In the genomic region with DNA sequence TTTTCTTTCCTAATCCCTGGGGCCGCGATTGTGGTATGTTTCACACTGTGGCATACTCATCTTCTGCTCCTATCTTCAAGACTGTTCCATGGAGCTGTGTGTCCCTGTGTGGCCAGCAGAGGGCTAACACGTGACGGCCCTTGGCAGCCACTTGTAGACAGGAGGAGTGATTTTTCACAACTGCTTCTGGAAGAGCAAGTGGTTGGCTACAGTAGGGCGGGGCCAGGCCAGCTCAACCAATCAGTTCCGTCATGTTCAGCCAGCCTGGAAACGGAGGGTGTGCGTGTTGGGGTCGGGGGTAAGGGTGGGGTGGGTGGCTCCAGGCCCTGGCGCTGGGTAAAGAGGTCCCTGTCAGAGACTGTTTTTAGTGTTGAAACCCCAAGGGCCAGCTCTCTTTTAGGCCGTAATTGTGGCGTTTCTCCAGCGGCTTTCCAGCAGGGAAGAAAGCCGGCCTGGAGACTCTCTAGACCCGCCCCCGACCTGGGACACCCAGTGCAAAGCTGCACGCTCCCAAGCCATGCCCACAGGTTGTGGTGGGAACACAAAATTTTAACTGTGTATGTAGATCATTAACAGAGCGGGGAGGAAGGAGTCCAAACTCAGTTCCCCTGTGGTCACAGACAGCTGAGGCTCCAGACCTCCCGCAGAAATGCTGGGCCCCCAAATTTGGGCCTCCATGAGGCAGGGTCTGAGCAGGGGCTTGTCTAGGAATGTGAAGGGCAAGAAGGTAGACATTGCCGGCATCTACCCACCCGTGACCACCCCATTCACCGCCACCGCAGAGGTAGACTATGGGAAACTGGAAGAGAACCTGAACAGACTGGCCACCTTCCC, we compare ENCODE assay signal across 8 mouse cellular contexts. TPM values are rescaled to one million over a fixed set of nuclear protein-coding genes. Genes with fewer than 3 reads are reported as not detected.
A peak's percentile ranks its signal among the peaks of the same experiment; 100 is the strongest.
DNase-seq lines count a peak whose midpoint lies in the region; ATAC-seq and TF ChIP-seq lines count a peak whose summit lies in the region.

A gene (plus strand): TSS at position 342 of the 834 bp plus-strand sequence.

- intact Hi-C loops in left cerebral cortex, postnatal 4 days (cut with DNase I), result no loop called here

- TF ChIP-seq CTCF in hindbrain, postnatal 0 days (IDR thresholded peaks at IDR 0.05; ENCODE audit: low read depth), result peak; percentile 89

- DNase-seq in cerebellum, adult 18-20 months, result peak; percentile 53 to 57
- DNase-seq in cerebellum, adult 8-10 months, result no peak
- peak; percentile 75 for DNase-seq in gastrocnemius, postnatal 10 days
- DNase-seq in hindbrain, postnatal 0 days (ENCODE audit: low spot score), result peak; percentile 82
- peak; percentile 73 for DNase-seq in left cerebral cortex, postnatal 4 days
- DNase-seq in midbrain, embryonic 10.5 days (ENCODE audit: low spot score), result peak; percentile 80
- peak; percentile 34 to 58 for DNase-seq in spleen, postnatal 36 days (ENCODE audit: low spot score in 2 of 2)

- peaks cover 4% of the 10 kb centered on the region; the same call in 1 of the 2 replicates for H3K4me1 ChIP-seq in hindbrain, postnatal 0 days (ENCODE audit: insufficient read depth, low read length)
- H3K4me1 ChIP-seq in midbrain, embryonic 10.5 days, result peaks cover 10% of the 10 kb centered on the region

- H3K4me2 ChIP-seq in hindbrain, postnatal 0 days (ENCODE audit: low read depth, low read length), result peak within 1 kb of the TSS; percentile 56

- no peaks in the 10 kb centered on the region for H3K9me3 ChIP-seq in hindbrain, postnatal 0 days (ENCODE audit: low read length)
- H3K9me3 ChIP-seq in midbrain, embryonic 10.5 days (replicated peaks), result no peaks in the 10 kb centered on the region

- ATAC-seq in common myeloid progenitor, adult 5-6 weeks (replicated peaks; ENCODE audit: low read depth, poor library complexity, severe bottlenecking), result peak; percentile 96
- peak; percentile 95 for ATAC-seq in hindbrain, postnatal 0 days

- H3K36me3 ChIP-seq in hindbrain, postnatal 0 days (ENCODE audit: insufficient read depth, low read length), result no peaks in the 10 kb centered on the region
- no peaks in the 10 kb centered on the region for H3K36me3 ChIP-seq in midbrain, embryonic 10.5 days

- H3K9ac ChIP-seq in hindbrain, postnatal 0 days (replicated peaks; ENCODE audit: low read length), result 0 out of 2 replicates have a peak within 1 kb of the TSS, but pooled peaks have one; percentile 17

- H3K27me3 ChIP-seq in hindbrain, postnatal 0 days (ENCODE audit: insufficient read depth, low read length), result no peaks in the 10 kb centered on the region
- 0 out of 2 replicates have a peak, but pooled peaks cover 2% of the 10 kb centered on the region for H3K27me3 ChIP-seq in midbrain, embryonic 10.5 days (ENCODE audit: low read depth, poor library complexity, severe bottlenecking)

- 24% methylated on average over 23 of the region's 23 CpGs for WGBS in hindbrain, postnatal 0 days
- WGBS in midbrain, embryonic 10.5 days, result 25% methylated on average over 23 of the region's 23 CpGs

- H3K27ac ChIP-seq in hindbrain, postnatal 0 days, result no peak within 1 kb of the TSS
- H3K27ac ChIP-seq in midbrain, embryonic 10.5 days (replicated peaks), result peak within 1 kb of the TSS; percentile 59

- H3K4me3 ChIP-seq in hindbrain, postnatal 0 days (ENCODE audit: low read length), result peak within 1 kb of the TSS; percentile 25
- peak within 1 kb of the TSS; percentile 50 for H3K4me3 ChIP-seq in midbrain, embryonic 10.5 days

RNA-seq across cellular contexts. Expression of the gene that starts here (rescaled TPM):
- total RNA-seq in common myeloid progenitor, adult 5-6 weeks (2017), result not detected in 2 replicates
- 1 to 10 TPM; 4.5 to 4.6 TPM for total RNA-seq in gastrocnemius, postnatal 10 days (2021)
- 2.2 and 3.6 TPM in 2 replicates for total RNA-seq in hindbrain, postnatal 0 days (2014; rRNA removed)
- 3.9 and 4.6 TPM in 2 replicates for polyA plus RNA-seq in hindbrain, postnatal 0 days (2015; fragmentation: Nextera tagmentation; extraction: Ambion mirVana)
- total RNA-seq in left cerebral cortex, postnatal 4 days (2021), result 10 to 100 TPM in 1 of 2 experiments, 1 to 10 TPM in 1; 9.0 to 10.2 TPM
- polyA plus RNA-seq in midbrain, embryonic 10.5 days (2016; fragmentation: Nextera tagmentation; extraction: Ambion mirVana), result 1.1 and 1.8 TPM in 2 replicates

Comparison
In these comparisons a context has a peak if more than half of its experiments do, and no peak if none do; other contexts are left out.
1. Peak in ATAC-seq in common myeloid progenitor, adult 5-6 weeks; RNA of the gene not detected or under 1 TPM.